Mouse (Mus musculus) midbrain, postnatal 0 days (tissue): ENCODE data around the gene Tle4. TPM values are rescaled to one million over a fixed set of nuclear protein-coding genes. Genes with fewer than 3 reads are reported as not detected.

Experiments
- ATAC-seq: fragments of 200-750 bp; cut with Nextera tagmentation; 2 replicates; pipeline ENCODE4 v1.8.0; 2017; ENCODE audit warnings: moderate number of reproducible peaks, mild to moderate bottlenecking, moderate TSS enrichment, moderate library complexity; ENCODE audit not compliant: low FRiP score
- DNase-seq: peaks from one replicate; pipeline ENCODE4 v3.0.0-alpha.2; 2015; ENCODE audit warnings: low spot score
- H3K27ac ChIP-seq: fragments of 300-500 bp; sonication (generic); 2 replicates; pipeline ENCODE4 v1.5.1; 2014; ENCODE audit warnings: low read depth, mild to moderate bottlenecking, low read length, mixed read lengths
- H3K27me3 ChIP-seq: fragments of 300-500 bp; sonication (generic); 2 replicates; pipeline ENCODE4 v1.6.1; 2014; ENCODE audit warnings: low read length, control low read depth, mixed read lengths; ENCODE audit not compliant: insufficient read depth
- H3K36me3 ChIP-seq: fragments of 300-500 bp; sonication (generic); 2 replicates; pipeline ENCODE4 v1.6.1; 2014; ENCODE audit warnings: low read length, control low read depth, mixed read lengths; ENCODE audit not compliant: insufficient read depth
- H3K4me1 ChIP-seq: fragments of 300-500 bp; sonication (generic); 2 replicates; pipeline ENCODE4 v1.6.1; 2014; ENCODE audit warnings: mild to moderate bottlenecking, control low read depth, antibody characterized with exemption, low read length, mixed read lengths; ENCODE audit not compliant: insufficient read depth
- H3K4me2 ChIP-seq: fragments of 300-500 bp; sonication (generic); 2 replicates; pipeline ENCODE4 v1.6.1; 2014; ENCODE audit warnings: low read depth, mild to moderate bottlenecking, low read length, mixed read lengths; ENCODE audit not compliant: poor library complexity, severe bottlenecking
- H3K4me3 ChIP-seq: fragments of 300-500 bp; sonication (generic); 2 replicates; pipeline ENCODE4 v1.5.1; 2014; ENCODE audit warnings: low read depth, mild to moderate bottlenecking, low read length, moderate library complexity
- H3K9ac ChIP-seq: fragments of 300-500 bp; sonication (generic); replicated peaks from 2 replicates; pipeline ENCODE4 v1.6.1; 2014; ENCODE audit warnings: mild to moderate bottlenecking, low read length, moderate library complexity, mixed read lengths; ENCODE audit not compliant: poor library complexity, severe bottlenecking
- H3K9me3 ChIP-seq: fragments of 300-500 bp; sonication (generic); 2 replicates; pipeline ENCODE4 v1.6.1; 2016; ENCODE audit warnings: low read length, control low read depth
- CTCF ChIP-seq: IDR thresholded peaks from 2 replicates; pipeline ENCODE4 v1.5.1; 2016; ENCODE audit warnings: antibody characterized with exemption, mild to moderate bottlenecking
- WGBS: fragments of 180-500 bp; shearing (Covaris S2); extraction: QIAGEN DNeasy Blood & Tissue Kit; methylation state at CpG from one replicate; pipeline ENCODE4 v1.1.7; 2014; 5-methylcytosine and 5-hydroxymethylcytosine counted together
- polyA plus RNA-seq: library from polyadenylated mRNA; unstranded; fragments of >200 nt; fragmentation: Nextera tagmentation; extraction: Ambion mirVana; gene quantifications from 2 replicates; pipeline ENCODE4 v1.2.1, GENCODE M21; 2015
- total RNA-seq: library from RNA; depleted of rRNA; stranded (reverse); fragments of >200 nt; gene quantifications from 2 replicates; pipeline ENCODE4 v1.2.3, GENCODE M21; 2014

The Tle4 gene
- total and polyA plus RNA-seq, 2 experiments from 2014 or later = 21.4 to 54.6 TPM

DNA sequence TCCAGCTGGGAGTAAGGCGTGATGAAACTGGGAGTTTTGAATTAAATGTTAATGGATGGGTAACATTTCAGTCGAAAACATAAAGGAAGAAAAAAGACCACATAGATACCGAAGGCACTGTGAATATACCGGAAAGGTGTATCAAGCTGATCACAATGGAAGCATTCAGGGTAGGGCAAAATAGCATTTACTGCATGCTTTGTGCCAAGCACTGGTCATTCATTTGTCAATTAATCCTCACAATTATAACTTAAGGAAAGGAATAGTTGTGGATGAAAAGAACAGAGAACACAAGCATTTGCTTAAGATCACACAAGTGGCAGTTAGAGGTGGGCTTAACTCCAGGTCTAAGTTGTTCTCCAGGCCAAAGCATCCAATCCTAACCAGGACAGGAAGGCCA lies 25.5 kb upstream of the Tle4 start:
- no peak for TF ChIP-seq CTCF
- WGBS = 42% methylated on average over 4 of the region's 4 CpGs

DNA sequence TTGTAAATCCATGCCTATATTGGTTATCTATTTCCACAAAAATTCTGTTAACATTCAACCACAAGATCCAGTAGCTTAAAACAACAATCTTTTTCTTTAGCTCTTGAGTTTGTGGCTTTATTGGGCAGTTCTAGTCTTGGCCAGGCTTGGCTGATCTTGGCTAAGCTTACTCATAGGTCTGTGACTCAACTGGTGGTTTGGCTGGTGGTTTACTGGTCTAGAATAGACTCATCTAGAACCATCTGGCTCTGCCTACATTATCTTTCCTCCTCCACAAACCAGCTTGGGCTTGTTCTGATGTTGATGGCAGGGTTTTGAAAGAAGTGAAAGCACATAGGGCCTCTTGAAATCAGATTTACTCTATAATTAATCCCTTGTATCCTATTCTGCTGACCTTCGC lies 22.7 kb upstream of the Tle4 start:
- Histone ChIP-seq H3K27me3 (no peaks in the 10 kb centered on the region), H3K27ac (no peak overlapping the region), H3K4me3 (no peak overlapping the region), H3K9me3 (no peaks in the 10 kb centered on the region), H3K4me1 (no peaks in the 10 kb centered on the region), H3K9ac (no peak overlapping the region), H3K4me2 (no peak overlapping the region), H3K36me3 (no peaks in the 10 kb centered on the region)
- 98% methylated on average over 1 of the region's 1 CpGs for WGBS
- TF ChIP-seq CTCF = no peak
- ATAC-seq (no peak), DNase-seq (no peak)

More for the DNA sequence above, 25.5 kb upstream of the Tle4 start:
- DNase-seq (no peak), ATAC-seq (no peak)
- no peaks in the 10 kb centered on the region for H3K4me1 ChIP-seq
- H3K9me3 ChIP-seq = no peaks in the 10 kb centered on the region
- H3K4me2 ChIP-seq = no peak overlapping the region
- H3K27ac ChIP-seq = no peak overlapping the region
- no peaks in the 10 kb centered on the region for H3K27me3 ChIP-seq
- no peak overlapping the region for H3K9ac ChIP-seq
- H3K4me3 ChIP-seq = no peak overlapping the region
- H3K36me3 ChIP-seq = no peaks in the 10 kb centered on the region

DNA sequence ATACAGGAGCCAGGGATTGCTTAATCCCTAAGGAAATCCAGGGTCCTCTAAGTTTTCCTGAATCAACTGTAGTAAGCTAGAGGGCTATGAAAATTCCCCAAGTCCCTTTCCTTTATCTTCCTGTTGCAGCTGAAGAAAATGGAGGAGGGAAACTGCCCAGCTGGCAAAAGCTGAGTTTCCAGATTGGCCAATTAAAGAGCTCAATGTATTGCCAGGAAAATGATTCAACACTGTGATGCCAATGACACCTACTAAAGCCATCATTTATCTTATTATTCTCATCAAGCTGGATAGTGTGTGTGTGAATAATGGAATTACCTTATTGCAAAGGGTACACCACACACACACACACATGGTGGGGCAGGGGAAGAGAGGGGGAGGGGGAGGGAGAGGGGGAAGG lies 22.0 kb upstream of the Tle4 start:
- no peak for ATAC-seq
- Histone ChIP-seq H3K4me3 (no peak overlapping the region), H3K27ac (no peak overlapping the region), H3K4me1 (no peaks in the 10 kb centered on the region), H3K9ac (no peak overlapping the region), H3K4me2 (no peak overlapping the region), H3K9me3 (no peaks in the 10 kb centered on the region), H3K36me3 (no peaks in the 10 kb centered on the region), H3K27me3 (no peaks in the 10 kb centered on the region)
- no peak for TF ChIP-seq CTCF
- no peak for DNase-seq

DNA sequence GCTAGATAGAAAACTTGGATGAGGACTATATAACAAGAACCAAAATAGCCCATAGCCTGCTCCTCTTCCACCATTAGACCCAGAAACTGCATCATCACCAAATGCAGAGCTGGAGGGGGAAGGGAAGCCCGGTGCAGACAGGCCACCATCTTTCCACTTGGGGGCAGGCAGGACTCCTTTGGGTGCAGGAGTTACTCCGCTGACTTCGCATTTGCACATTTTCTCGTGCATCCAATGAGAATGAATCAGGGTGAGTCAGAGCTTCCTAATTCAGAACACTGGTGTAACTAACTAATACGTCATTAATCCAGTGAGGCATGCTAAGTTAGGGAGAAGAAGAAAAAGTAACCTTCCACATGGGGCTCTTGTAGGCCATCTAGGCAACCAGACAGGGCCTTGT lies 17.0 kb upstream of the Tle4 start:
- Histone ChIP-seq H3K4me2 (no peak overlapping the region), H3K27me3 (no peaks in the 10 kb centered on the region), H3K9me3 (no peaks in the 10 kb centered on the region), H3K36me3 (no peaks in the 10 kb centered on the region), H3K4me1 (no peaks in the 10 kb centered on the region), H3K4me3 (no peak overlapping the region), H3K27ac (no peak overlapping the region), H3K9ac (no peak overlapping the region)
- DNase-seq (no peak), ATAC-seq (no peak)
- TF ChIP-seq CTCF = no peak
- WGBS = 87% methylated on average over 5 of the region's 5 CpGs

DNA sequence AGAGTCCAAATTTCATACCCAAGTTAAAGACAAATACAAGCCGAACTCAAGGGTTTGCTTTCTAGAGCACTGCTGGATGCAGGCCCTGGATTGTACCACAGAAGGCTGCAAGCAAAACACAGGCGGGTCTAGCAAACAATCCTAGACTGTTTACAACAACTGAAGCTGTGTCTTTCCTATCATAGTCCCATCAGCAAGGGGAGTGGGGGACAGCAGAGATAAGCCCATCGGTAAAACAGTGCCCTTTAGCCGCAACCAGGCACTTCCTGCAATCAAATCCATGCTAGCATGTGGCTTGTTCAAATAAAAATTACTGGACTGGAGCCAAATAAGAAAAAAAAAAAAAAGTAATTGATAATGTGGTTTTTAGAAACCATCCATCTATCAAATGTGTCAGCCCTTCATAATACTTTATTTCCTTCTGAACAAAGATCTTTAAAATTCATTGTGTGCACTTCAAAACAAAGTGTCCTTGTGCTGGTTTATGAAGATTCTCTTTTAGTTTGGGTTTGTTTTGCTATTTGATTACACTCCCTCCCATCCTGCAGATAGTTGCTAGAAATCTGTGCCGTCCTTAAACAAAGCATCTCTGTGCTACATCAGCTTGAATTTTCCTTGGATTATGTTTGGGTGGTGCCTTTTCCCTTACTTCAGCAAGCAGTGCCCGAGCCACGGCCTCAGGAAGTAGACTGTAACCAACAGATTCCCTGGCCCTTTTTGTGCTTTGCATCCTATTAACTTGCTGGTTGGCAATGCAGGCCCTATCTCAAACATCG lies 12.9 kb upstream of the Tle4 start:
- Histone ChIP-seq H3K36me3 (no peaks in the 10 kb centered on the region), H3K9ac (no peak overlapping the region), H3K27me3 (no peaks in the 10 kb centered on the region; the same call in 1 of the 2 replicates), H3K9me3 (no peaks in the 10 kb centered on the region), H3K4me1 (no peaks in the 10 kb centered on the region), H3K4me2 (no peak overlapping the region), H3K4me3 (no peak overlapping the region), H3K27ac (no peak overlapping the region)
- no peak for TF ChIP-seq CTCF
- 75% methylated on average over 8 of the region's 8 CpGs for WGBS
- DNase-seq (no peak), ATAC-seq (no peak)

DNA sequence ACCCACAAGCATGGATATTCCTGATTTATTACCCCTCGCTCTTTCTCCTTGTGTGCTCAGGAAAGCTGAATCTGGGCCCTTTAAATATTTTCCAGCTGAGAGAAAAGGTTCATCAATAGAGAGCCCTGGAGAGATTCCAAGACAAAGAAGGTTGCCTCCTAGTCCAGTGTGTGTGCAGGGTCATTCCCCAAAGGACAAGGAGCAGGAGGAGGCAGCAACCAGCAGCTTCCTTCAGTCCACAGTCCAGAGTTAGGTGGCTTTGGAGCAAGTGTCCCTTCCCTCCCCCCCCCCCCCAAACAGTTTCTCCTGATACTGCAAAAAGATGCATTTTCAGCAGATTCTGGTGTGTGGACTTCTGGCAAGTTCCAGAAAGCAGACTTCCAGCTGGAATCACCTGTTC lies 3.0 kb upstream of the Tle4 start:
- Histone ChIP-seq H3K27me3 (no peaks in the 10 kb centered on the region), H3K4me1 (0 out of 2 replicates have a peak, but pooled peaks cover 3% of the 10 kb centered on the region), H3K36me3 (no peaks in the 10 kb centered on the region), H3K4me2 (no peak overlapping the region), H3K4me3 (no peak overlapping the region), H3K9ac (no peak overlapping the region), H3K27ac (no peak overlapping the region), H3K9me3 (no peaks in the 10 kb centered on the region)
- ATAC-seq = no peak
- no peak for DNase-seq
- WGBS = 94% methylated on average over 1 of the region's 1 CpGs
- no peak for TF ChIP-seq CTCF
